Mouse (Mus musculus): ENCODE results near the gene Sorcs3. TPM values are rescaled to one million over a fixed set of nuclear protein-coding genes. Genes with fewer than 3 reads are reported as not detected.

The Sorcs3 gene
- polyA plus RNA-seq, 1 experiment from 2014 or later, result 3.7 TPM

DNA sequence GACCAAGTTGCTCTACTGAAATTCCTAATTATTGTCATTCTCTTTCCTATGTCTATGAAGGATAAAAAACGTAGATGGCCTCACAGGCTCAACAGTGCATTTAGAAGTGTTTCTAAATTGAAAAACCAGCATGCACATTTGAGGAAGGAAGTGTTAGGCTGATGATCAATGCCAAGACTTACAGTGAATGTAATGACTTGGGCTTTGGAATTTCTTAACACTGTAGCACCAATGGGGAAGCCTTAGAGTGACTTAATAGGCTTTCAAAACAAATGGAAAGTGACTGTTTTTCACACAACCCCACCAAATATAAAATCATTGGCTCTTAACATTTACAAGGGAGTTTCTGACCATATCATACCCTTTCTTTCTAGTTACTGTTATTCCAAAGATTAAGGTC, 232.6 kb downstream of the Sorcs3 start:
- no peaks in the 10 kb centered on the region for H3K27me3 ChIP-seq (ENCODE audit: control insufficient read depth, insufficient read depth, low read length)
- H3K4me3 ChIP-seq (ENCODE audit: low read depth, low read length), result no peak overlapping the region
- ATAC-seq (ENCODE audit: low FRiP score) (no peak), DNase-seq (ENCODE audit: low spot score, missing footprints) (no peak)
- H3K27ac ChIP-seq (ENCODE audit: low read depth, low read length), result no peak overlapping the region
- H3K4me1 ChIP-seq (ENCODE audit: control insufficient read depth, insufficient read depth, low read length), result no peaks in the 10 kb centered on the region
- no peak overlapping the region for H3K9ac ChIP-seq (ENCODE audit: low read length)
- H3K9me3 ChIP-seq (ENCODE audit: control insufficient read depth, low read length), result no peaks in the 10 kb centered on the region
- no peak overlapping the region for H3K4me2 ChIP-seq
- 82% methylated on average over 1 of the region's 1 CpGs for WGBS
- no peaks in the 10 kb centered on the region for H3K36me3 ChIP-seq (ENCODE audit: control insufficient read depth, insufficient read depth, low read length)

DNA sequence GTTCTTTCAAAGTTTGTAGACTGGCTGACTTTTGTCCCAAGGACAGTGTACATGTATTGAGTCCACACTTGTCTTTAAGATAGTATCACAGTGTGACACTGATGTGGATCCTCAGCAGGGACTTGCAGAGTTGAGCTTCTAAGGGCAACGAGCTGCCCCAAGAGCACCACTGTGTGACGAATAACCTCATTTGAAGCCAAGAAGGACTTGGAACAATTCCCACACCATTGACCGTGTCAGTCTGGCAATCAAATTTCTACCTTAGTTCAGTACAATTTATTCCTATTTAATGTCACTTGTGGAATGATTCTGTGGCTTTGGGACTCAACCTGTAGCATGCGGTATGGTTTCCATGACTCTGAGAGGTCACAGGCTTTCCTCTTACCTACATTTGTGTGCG, 255.3 kb downstream of the Sorcs3 start:
- DNase-seq (ENCODE audit: low spot score, missing footprints), result no peak
- no peak for ATAC-seq (ENCODE audit: low FRiP score)
- Histone ChIP-seq H3K9me3 (ENCODE audit: control insufficient read depth, low read length) (no peaks in the 10 kb centered on the region), H3K36me3 (ENCODE audit: control insufficient read depth, insufficient read depth, low read length) (no peaks in the 10 kb centered on the region), H3K4me3 (ENCODE audit: low read depth, low read length) (no peak overlapping the region), H3K27me3 (ENCODE audit: control insufficient read depth, insufficient read depth, low read length) (no peaks in the 10 kb centered on the region), H3K4me2 (no peak overlapping the region), H3K4me1 (ENCODE audit: control insufficient read depth, insufficient read depth, low read length) (no peaks in the 10 kb centered on the region), H3K27ac (ENCODE audit: low read depth, low read length) (no peak overlapping the region), H3K9ac (ENCODE audit: low read length) (no peak overlapping the region)
- WGBS, result 93% methylated on average over 5 of the region's 5 CpGs

DNA sequence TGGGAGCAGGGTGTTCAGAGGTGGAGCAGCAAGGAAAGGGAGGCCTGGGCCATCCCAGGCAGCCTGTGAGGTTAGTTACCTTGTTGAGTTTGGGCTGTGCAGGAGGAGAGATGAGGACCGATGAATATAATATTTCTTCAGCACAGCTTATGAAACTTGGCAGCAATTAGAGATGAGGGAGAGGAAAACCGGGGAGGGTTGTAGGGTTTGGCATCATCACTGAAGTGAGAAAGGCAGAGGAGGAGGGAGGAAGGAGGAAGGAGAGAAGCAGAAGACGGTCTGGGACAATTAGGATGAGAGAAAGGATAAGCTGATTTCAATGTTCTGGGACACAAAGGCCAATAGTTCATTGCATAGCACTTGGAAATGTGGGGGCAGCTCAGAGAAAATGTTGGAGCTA, 256.6 kb downstream of the Sorcs3 start:
- Histone ChIP-seq H3K4me1 (ENCODE audit: control insufficient read depth, insufficient read depth, low read length) (no peaks in the 10 kb centered on the region), H3K9me3 (ENCODE audit: control insufficient read depth, low read length) (no peaks in the 10 kb centered on the region), H3K36me3 (ENCODE audit: control insufficient read depth, insufficient read depth, low read length) (no peaks in the 10 kb centered on the region), H3K4me3 (ENCODE audit: low read depth, low read length) (no peak overlapping the region), H3K27me3 (ENCODE audit: control insufficient read depth, insufficient read depth, low read length) (no peaks in the 10 kb centered on the region), H3K4me2 (no peak overlapping the region), H3K9ac (ENCODE audit: low read length) (no peak overlapping the region), H3K27ac (ENCODE audit: low read depth, low read length) (no peak overlapping the region)
- 89% methylated on average over 3 of the region's 3 CpGs for WGBS
- DNase-seq (ENCODE audit: low spot score, missing footprints), result no peak
- no peak for ATAC-seq (ENCODE audit: low FRiP score)

DNA sequence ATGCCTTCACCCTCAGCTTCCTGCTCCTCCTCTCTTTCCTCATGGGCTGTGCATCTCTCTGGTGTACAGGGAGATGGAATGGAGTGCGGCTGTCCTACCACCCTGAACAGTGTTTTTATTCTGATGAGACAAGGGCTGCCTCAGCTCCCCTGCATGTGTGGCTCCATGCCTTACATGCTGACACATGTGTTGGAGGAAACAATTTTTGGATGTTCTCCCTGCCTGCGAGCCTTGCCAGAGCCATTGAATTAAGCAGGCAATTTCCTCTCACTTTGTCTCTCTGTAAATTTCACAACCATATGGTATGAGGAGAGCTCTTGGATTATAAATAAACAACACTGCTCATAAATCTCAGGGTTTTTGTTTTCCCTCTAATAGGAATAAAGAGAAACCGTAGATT, 257.7 kb downstream of the Sorcs3 start:
- no peaks in the 10 kb centered on the region for H3K4me1 ChIP-seq (ENCODE audit: control insufficient read depth, insufficient read depth, low read length)
- no peak for ATAC-seq (ENCODE audit: low FRiP score)
- H3K4me2 ChIP-seq, result no peak overlapping the region
- H3K27ac ChIP-seq (ENCODE audit: low read depth, low read length), result no peak overlapping the region
- H3K27me3 ChIP-seq (ENCODE audit: control insufficient read depth, insufficient read depth, low read length), result no peaks in the 10 kb centered on the region
- H3K4me3 ChIP-seq (ENCODE audit: low read depth, low read length), result no peak overlapping the region
- no peaks in the 10 kb centered on the region for H3K9me3 ChIP-seq (ENCODE audit: control insufficient read depth, low read length)
- 91% methylated on average over 3 of the region's 3 CpGs for WGBS
- DNase-seq (ENCODE audit: low spot score, missing footprints), result no peak
- no peak overlapping the region for H3K9ac ChIP-seq (ENCODE audit: low read length)
- no peaks in the 10 kb centered on the region for H3K36me3 ChIP-seq (ENCODE audit: control insufficient read depth, insufficient read depth, low read length)

DNA sequence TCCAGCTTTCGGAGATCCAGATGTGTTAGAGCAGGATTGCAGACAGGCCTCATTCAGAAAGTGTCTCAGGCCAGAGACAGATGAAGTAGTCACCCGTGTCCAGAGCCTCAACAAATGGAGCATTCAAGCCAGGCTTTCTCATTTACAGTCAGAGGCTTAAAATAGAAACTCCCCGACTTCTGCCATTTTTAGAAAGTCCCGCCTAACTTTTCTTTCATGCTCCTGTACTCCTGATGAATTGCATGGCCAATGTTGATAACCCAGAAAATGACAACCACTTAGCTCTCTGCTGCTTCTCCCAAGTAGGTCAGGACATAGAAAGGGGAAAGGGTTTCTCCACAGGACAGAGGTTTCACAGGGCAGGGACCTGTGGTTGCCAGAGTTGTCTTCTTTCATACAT, 261.6 kb downstream of the Sorcs3 start:
- WGBS, result 83% methylated on average over 4 of the region's 4 CpGs
- DNase-seq (ENCODE audit: low spot score, missing footprints), result no peak
- no peak for ATAC-seq (ENCODE audit: low FRiP score)
- no peak overlapping the region for H3K4me3 ChIP-seq (ENCODE audit: low read depth, low read length)
- no peaks in the 10 kb centered on the region for H3K4me1 ChIP-seq (ENCODE audit: control insufficient read depth, insufficient read depth, low read length)
- H3K27me3 ChIP-seq (ENCODE audit: control insufficient read depth, insufficient read depth, low read length), result no peaks in the 10 kb centered on the region
- H3K27ac ChIP-seq (ENCODE audit: low read depth, low read length), result no peak overlapping the region
- H3K9ac ChIP-seq (ENCODE audit: low read length), result no peak overlapping the region
- H3K9me3 ChIP-seq (ENCODE audit: control insufficient read depth, low read length), result no peaks in the 10 kb centered on the region
- no peaks in the 10 kb centered on the region for H3K36me3 ChIP-seq (ENCODE audit: control insufficient read depth, insufficient read depth, low read length)
- no peak overlapping the region for H3K4me2 ChIP-seq

DNA sequence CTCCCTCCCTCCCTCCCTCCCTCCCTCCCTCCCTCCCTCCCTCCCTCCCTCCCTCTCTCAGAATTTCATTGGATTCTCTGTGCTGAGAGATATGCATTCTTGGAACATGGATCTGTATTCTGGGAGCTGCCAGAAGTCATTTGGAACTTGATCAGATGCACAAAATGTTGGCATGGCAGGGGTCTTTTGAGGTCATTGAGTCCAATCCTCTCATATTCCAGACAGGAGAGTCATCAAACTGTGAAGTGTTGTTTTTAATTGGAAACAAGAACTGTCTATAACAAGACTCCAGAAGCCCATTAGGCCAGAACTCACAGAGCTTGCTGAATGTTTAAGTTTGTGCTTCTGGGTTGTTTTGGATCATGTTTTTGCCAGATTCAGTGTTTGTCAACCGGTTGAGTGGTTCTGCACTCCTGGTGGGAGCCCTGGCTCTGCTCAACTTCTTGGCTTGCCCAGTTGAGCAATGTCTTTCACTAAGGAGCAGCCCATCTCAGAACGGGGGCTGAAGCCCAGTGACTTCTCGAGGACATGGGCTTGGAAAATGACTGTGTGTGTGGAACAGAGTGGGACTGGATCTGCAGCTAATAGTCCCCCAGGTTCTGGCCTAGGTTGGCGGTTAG, 264.1 kb downstream of the Sorcs3 start:
- no peaks in the 10 kb centered on the region for H3K27me3 ChIP-seq (ENCODE audit: control insufficient read depth, insufficient read depth, low read length)
- H3K4me2 ChIP-seq, result no peak overlapping the region
- WGBS, result 91% methylated on average over 4 of the region's 4 CpGs
- no peaks in the 10 kb centered on the region for H3K36me3 ChIP-seq (ENCODE audit: control insufficient read depth, insufficient read depth, low read length)
- H3K27ac ChIP-seq (ENCODE audit: low read depth, low read length), result no peak overlapping the region
- H3K4me1 ChIP-seq (ENCODE audit: control insufficient read depth, insufficient read depth, low read length), result no peaks in the 10 kb centered on the region
- H3K9ac ChIP-seq (ENCODE audit: low read length), result no peak overlapping the region
- H3K4me3 ChIP-seq (ENCODE audit: low read depth, low read length), result no peak overlapping the region
- ATAC-seq (ENCODE audit: low FRiP score) (no peak), DNase-seq (ENCODE audit: low spot score, missing footprints) (no peak)
- no peaks in the 10 kb centered on the region for H3K9me3 ChIP-seq (ENCODE audit: control insufficient read depth, low read length)

DNA sequence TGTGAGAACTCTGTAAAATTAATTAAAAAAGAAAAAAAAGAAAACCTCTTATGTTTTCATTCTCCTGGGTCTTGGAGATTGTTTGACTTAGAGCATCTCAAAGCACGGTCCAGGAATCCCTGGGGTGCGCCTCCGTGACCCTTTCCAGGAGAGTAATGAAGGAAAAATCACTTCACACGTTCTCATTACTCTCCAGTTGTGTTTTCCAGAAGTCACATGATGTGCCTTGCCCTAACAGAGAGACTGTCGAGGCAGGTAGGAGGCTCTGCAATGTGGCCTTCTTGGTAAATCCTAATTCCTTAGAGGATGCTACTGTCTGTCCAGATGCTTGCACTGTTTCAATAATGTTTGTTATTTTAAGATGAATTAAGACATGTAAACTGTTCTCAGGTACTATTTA, 266.1 kb downstream of the Sorcs3 start:
- H3K4me2 ChIP-seq, result no peak overlapping the region
- no peak overlapping the region for H3K9ac ChIP-seq (ENCODE audit: low read length)
- no peak overlapping the region for H3K27ac ChIP-seq (ENCODE audit: low read depth, low read length)
- DNase-seq (ENCODE audit: low spot score, missing footprints) (no peak), ATAC-seq (ENCODE audit: low FRiP score) (no peak)
- H3K36me3 ChIP-seq (ENCODE audit: control insufficient read depth, insufficient read depth, low read length), result no peaks in the 10 kb centered on the region
- H3K4me3 ChIP-seq (ENCODE audit: low read depth, low read length), result no peak overlapping the region
- WGBS, result 65% methylated on average over 5 of the region's 5 CpGs
- no peaks in the 10 kb centered on the region for H3K9me3 ChIP-seq (ENCODE audit: control insufficient read depth, low read length)
- H3K27me3 ChIP-seq (ENCODE audit: control insufficient read depth, insufficient read depth, low read length), result no peaks in the 10 kb centered on the region
- H3K4me1 ChIP-seq (ENCODE audit: control insufficient read depth, insufficient read depth, low read length), result no peaks in the 10 kb centered on the region

DNA sequence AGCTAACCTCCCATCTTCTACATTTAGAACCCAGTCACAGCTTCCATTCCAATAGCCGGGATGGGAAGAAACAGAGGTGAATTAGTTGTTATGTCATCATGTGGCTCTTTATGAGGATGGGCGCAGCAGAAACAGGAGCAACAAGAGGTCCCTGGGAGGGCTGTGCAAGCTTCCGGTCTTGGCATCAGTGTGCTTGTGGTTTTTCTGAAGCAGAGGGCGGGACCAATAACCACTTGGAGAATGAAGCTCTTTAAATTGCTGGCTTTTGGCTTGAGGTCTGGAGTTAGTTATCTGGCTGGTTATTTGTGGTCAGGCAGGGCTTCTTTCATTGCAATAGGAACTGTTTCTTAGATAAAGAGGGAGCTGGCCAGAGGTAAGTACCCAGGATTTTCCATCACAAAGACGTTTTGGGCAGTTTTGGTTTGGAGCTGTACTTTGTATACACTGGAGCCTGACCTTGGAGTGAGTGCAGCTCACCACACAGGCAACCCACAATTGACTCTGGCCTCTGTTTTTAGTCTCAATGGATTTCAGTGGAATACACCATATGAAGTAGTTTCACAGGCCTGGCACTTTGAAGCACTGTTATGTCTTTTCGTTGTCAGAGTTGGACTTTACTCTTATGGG, 270.1 kb downstream of the Sorcs3 start:
- no peak overlapping the region for H3K4me3 ChIP-seq (ENCODE audit: low read depth, low read length)
- H3K4me1 ChIP-seq (ENCODE audit: control insufficient read depth, insufficient read depth, low read length), result no peaks in the 10 kb centered on the region
- 77% methylated on average over 6 of the region's 6 CpGs for WGBS
- ATAC-seq (ENCODE audit: low FRiP score), result no peak
- H3K36me3 ChIP-seq (ENCODE audit: control insufficient read depth, insufficient read depth, low read length), result no peaks in the 10 kb centered on the region
- H3K9me3 ChIP-seq (ENCODE audit: control insufficient read depth, low read length), result no peaks in the 10 kb centered on the region
- no peaks in the 10 kb centered on the region for H3K27me3 ChIP-seq (ENCODE audit: control insufficient read depth, insufficient read depth, low read length)
- H3K9ac ChIP-seq (ENCODE audit: low read length), result no peak overlapping the region
- no peak for DNase-seq (ENCODE audit: low spot score, missing footprints)
- H3K27ac ChIP-seq (ENCODE audit: low read depth, low read length), result no peak overlapping the region
- H3K4me2 ChIP-seq, result no peak overlapping the region

DNA sequence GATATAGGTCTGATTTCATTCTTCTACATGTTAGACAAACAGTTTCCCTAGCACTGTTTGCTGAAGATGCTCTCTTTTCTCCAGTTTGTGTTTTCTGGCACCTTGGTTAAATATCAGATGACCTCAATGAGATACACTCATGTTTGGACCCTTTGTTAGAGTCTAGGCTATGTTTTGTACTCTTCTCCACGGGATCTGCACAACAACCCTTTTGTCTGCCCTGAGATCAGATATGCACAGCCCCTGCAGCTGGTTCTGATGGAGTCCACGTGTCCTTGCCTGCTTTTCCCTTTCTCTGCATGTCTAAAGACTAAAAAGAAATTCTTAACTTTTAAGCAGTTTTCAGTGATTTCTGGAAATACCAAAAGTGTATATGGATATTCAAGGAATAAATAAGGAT, 273.0 kb downstream of the Sorcs3 start:
- Histone ChIP-seq H3K4me2 (no peak overlapping the region), H3K4me1 (ENCODE audit: control insufficient read depth, insufficient read depth, low read length) (no peaks in the 10 kb centered on the region), H3K27ac (ENCODE audit: low read depth, low read length) (no peak overlapping the region), H3K36me3 (ENCODE audit: control insufficient read depth, insufficient read depth, low read length) (no peaks in the 10 kb centered on the region), H3K9ac (ENCODE audit: low read length) (no peak overlapping the region), H3K4me3 (ENCODE audit: low read depth, low read length) (no peak overlapping the region), H3K9me3 (ENCODE audit: control insufficient read depth, low read length) (no peaks in the 10 kb centered on the region), H3K27me3 (ENCODE audit: control insufficient read depth, insufficient read depth, low read length) (no peaks in the 10 kb centered on the region)
- DNase-seq (ENCODE audit: low spot score, missing footprints) (no peak), ATAC-seq (ENCODE audit: low FRiP score) (no peak)
- 55% methylated on average over 2 of the region's 2 CpGs for WGBS
